Mouse (Mus musculus): ENCODE results near the gene Zeb2.

DNA sequence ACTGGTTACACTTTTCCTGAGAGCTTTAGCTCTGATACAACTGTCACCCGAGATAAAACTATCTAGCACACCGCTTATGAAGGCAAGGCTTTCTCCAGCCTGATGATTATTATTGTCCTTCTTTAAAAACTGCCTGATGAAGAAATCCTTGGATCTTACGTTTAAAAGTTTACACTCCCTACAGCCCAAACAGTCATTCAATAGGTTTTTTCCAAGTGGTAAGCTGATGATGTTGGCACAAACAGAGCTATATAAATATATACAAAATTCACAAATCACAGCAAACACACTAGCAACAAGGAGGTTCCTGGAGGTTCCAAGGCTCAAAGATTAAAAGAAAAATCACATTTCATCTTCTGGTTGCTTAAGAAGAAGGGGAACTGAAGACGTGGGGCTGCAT is 13.1 kb downstream of the Zeb2 start:
- TF ChIP-seq CTCF (IDR thresholded peaks at IDR 0.05; ENCODE audit: control insufficient read depth, insufficient read depth, insufficient replicate concordance, low read depth, low read length) (no peak), POLR2A (IDR thresholded peaks at IDR 0.05; ENCODE audit: control insufficient read depth, low read depth, low read length) (no peak)

Data from testis, adult 2 months (tissue).